Mouse (Mus musculus): ENCODE results near the gene Il1a. TPM values are rescaled to one million over a fixed set of nuclear protein-coding genes. Genes with fewer than 3 reads are reported as not detected.

Gene Il1a
- polyA plus RNA-seq, 1 experiment, result 0.18 TPM

DNA sequence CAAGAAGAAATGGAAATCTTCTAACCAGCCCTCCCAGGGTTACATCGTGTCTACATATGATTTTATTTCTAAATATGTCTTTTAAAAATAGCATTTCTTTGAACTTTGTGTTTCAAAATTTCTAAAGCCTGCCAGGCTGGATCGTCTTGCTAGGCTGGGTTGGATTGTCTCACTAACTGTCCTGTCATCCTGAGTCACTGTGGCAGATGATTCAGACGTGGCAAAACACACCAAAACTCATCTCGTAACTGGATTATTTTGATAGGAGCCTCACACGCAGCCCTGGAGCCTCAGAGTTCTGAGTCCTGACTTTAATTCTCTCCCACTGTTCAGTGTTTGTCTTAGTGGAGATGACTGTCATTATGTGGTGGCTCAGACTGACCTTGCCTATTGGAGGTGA, 46.7 kb downstream of the Il1a start:
- no peak for DNase-seq (ENCODE audit: low read depth)

DNA sequence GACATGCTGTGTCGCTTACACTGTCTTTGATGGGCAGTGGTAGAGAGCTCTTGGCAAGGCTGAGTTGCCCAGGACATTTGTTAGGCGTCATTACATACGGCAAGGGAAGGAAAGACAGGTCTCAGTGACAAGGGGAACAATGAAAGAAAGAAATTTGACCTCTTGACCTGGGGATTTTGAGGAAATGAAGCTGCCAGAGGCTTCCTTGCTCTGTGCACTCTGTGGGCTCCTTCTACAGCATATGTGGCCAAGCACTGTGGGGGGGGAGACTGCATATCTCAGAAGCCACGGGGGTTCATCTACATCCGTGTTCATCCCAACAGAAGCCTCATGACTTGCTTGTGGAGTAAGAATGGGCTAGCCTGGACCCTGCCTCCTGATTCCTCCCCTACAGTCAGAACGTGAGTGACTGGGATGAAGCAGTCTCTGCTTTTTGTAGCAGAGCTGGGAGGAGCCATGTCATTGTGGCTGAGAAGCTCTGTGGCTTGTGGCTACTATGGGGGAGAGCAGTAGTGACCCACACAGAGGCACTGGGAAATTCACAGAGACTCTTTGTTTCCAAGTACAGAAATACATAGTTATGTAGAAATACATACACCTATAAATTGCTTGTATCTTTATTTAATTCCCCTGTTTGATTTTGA, 48.5 kb downstream of the Il1a start:
- DNase-seq (ENCODE audit: low read depth), result no peak

DNA sequence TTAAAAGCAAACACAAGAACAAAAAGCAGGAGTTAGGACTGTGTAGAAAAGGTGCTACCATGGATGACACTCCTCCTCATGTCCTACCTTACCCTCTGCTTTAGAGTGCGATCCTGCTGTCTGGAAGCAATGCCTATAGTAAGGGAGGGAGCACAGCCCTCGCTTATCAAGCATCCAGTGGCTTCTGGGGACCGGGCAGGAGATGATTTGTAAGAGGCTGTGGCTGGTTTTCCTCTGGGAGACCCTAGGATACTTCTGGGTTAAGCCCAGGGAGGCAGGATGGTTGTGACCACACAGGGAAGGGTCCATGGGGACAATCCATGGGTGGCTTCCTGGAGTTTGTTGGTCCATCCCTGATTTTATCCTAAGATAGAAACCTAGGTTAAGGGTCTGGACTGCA, 49.1 kb downstream of the Il1a start:
- no peak for DNase-seq (ENCODE audit: low read depth)

DNA sequence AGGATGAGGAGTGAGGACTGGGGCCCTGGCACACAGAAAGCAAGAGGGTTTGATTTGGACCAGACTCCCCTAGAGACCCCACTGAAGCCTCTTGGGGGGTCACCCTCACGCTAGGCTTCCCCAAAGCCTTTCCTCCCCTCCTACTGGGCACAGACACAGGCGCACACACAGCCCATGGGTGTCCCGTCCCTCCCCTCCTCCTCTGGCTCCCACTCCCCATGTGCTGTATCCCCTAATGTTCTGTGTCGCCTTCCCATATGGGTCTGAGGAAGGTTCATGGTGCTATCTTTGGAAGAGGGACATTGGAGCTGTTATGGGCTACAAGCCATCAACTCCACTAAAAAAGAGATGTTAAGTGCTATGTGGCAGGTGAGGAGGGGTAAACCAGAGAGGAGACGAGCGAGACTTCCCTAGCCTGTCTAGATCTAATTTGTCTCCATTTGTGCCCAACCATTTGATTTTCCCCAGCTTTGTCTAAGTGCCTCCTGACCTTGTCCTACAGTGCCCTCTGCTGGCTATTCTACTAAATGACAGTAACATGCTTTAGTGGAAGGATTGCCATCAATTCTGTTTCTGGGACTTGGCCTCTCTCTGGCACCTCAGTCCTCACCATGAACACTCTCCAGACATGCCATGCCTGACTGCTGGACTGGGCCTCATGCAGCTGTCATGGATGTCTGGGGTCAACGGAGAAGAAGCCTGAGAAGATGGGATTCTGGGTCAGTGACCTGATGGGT, 51.1 kb downstream of the Il1a start:
- DNase-seq (ENCODE audit: low read depth), result no peak

DNA sequence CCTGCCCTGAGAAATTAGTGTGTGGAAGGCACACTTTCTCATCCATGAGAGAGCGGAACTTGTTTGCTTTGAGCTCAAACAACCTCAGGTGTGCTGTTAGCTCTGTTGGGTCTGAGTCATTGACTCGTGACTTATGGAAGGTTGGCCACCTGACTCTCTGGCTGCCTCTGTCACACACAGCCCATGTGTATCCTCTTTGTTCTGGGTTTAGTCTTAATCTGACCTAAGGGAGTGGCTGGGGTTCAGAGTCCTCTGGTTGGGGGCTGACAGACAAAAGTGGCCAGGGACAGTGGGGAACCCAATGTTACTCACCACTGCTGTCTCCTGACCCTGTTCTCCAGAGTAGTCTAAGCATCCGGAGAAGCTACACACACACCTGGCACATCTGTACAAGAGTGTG, 51.7 kb downstream of the Il1a start:
- no peak for DNase-seq (ENCODE audit: low read depth)

DNA sequence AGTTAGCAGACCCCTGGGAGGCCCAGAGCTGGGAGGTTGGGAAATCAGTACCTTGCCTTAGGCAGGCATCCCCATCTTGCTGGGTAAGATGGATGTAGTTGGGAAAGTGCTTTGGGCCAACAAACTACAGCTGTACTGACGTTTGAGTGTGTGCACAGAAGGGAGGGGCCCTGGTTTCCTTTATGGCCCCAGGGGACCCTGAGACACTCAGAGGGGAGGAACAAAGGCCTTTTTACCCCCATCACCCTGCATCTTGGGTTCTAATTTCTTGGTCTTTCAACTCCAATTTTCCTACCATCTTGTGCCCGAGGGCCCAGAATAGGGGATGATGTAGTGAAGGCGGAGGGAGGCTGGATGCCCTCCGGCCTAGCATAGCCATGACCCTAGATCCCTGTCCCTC, 53.8 kb downstream of the Il1a start:
- DNase-seq (ENCODE audit: low read depth), result no peak

DNA sequence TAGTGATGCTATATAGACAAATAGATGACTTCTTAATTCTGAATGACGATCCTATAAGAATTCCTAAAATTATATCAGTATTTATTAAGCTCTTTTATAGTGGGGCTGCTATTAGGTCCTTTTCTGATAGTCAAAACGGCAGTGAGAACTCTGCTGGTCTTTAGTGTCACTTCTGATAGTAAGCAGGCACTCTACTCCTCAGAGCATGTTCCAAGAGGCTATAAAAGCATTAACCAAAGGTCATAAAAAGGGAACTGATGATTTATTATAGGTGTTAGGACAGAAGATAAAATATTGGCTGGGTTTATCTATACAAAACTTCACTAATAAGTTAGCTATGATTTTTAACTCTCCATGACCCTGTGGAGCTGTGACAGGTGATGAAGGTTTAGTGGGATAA, 55.7 kb downstream of the Il1a start:
- no peak for DNase-seq (ENCODE audit: low read depth)

DNA sequence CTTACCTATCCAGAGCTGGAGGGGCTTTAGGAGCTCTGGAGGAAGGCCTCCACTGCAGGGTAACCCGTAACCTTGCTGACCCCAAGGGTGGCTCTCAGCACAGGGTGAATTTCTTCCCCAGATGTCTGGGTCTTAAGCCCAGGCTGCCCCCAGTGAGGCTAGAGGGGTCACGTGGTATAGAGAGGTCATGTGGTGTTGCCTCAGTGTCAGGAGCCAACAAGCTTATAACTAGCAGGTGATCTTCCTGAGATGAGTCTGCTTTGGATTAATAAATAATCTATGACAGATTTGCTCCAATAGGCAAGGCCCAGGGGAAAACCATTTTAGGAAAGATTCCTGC, 56.2 kb downstream of the Il1a start:
- DNase-seq (ENCODE audit: low read depth), result no peak

DNA sequence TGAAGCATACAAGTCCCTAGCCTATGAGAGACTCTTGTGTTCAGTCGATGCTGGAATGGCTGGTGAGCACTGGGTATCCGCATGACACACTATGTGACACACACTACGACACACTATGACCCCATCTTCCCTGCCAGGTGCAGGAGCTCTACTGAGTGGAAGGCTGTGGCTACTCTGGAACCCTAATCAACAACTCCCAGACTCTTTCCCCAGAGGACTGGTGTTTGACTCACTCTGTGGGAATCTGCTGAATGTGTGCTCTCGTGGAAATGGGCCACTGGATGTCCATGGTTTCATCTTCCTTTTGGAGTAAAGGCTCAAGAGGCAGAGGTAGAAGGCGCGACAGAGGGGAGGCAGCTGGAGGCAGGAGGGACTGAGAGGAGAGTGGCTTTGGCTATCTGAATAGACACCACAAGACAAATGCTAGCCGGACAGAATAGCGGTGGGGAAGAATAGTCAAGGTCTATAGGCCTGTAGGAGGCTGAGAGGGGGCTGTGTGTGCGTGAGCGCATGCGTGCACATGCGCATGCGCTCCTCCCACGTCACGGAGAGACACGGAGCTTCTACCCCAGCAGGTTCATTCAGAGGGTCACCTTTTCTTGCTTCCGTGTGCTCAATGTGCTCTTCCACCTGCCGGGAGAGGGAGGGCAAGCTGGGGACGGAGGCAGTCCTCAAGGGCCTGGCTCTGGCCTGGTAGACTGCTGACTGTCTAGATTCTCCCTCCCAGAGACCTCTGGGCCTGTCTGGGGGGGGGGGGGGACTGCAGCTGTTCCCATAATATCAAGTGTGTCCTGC, 56.7 kb downstream of the Il1a start:
- no peak for DNase-seq (ENCODE audit: low read depth)

Other genes with a start within 250 kb of the Il1a start
- gene Ttl, start 244.0 kb downstream of the Il1a start, polyA plus RNA-seq (2012; rRNA removed), result 4.8 and 6.4 TPM in 2 replicates
- 17.4 and 18.6 TPM in 2 replicates for gene Polr1b, start 209.0 kb downstream of the Il1a start, polyA plus RNA-seq (2012; rRNA removed)
- gene Chchd5, start 180.3 kb downstream of the Il1a start, polyA plus RNA-seq (2012; rRNA removed), result 30.6 and 34.8 TPM in 2 replicates
- 15.0 and 15.6 TPM in 2 replicates for gene Slc20a1, start 111.2 kb downstream of the Il1a start, polyA plus RNA-seq (2012; rRNA removed)
- 0.24 and 0.38 TPM in 2 replicates for gene Ckap2l, start 12.8 kb downstream of the Il1a start, polyA plus RNA-seq (2012; rRNA removed)
- gene Il1b, start 61.2 kb upstream of the Il1a start, polyA plus RNA-seq (2012; rRNA removed), result 0.37 and 1.1 TPM in 2 replicates
- gene F830045P16Rik, start 226.6 kb upstream of the Il1a start, polyA plus RNA-seq (2012; rRNA removed), result not detected in 2 replicates

All from gonadal fat pad, adult 2 months (tissue).